Mouse (Mus musculus) retina, postnatal 7 days (tissue): ENCODE measurements around the gene Rps3.
A peak's percentile ranks its signal among the peaks of the same experiment; 100 is the strongest.

ENCODE experiments used
- DNase-seq: peaks from one replicate; pipeline ENCODE4 v3.0.0-alpha.2; 2012; ENCODE audit warnings: low read depth, low spot score

The Rps3 gene

DNA sequence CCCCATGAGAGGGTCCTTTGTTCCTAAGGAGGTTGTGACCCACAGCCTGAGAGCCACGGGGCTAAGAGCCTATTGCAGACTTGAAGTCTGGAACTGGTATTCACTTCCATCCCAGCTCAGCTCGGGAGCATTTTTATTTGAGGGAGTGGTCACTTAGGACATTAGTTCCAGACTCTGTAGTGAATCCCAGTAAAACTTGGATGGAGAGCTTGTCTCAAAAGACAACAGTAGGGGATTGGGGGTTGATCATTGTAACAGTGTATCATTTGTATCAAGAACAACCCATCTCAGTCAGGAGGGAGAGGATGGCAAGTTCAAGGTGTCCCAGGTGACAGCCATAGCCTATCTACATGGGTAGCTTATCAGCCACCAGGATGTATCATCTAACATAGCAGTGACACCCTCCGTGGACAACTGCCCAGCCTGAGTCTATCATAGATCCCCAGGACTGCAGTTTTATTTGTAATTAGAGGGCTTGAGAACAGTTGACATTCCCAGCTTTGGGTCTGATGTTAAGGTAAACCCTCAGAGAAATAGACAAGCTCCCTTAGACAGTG lies 6.9 kb downstream of the Rps3 start:
- DNase-seq = no peak

GRCm38 (mm10) chr7:99475562-99475911 lies 8.0 kb downstream of the Rps3 start:
- no peak for DNase-seq

DNA sequence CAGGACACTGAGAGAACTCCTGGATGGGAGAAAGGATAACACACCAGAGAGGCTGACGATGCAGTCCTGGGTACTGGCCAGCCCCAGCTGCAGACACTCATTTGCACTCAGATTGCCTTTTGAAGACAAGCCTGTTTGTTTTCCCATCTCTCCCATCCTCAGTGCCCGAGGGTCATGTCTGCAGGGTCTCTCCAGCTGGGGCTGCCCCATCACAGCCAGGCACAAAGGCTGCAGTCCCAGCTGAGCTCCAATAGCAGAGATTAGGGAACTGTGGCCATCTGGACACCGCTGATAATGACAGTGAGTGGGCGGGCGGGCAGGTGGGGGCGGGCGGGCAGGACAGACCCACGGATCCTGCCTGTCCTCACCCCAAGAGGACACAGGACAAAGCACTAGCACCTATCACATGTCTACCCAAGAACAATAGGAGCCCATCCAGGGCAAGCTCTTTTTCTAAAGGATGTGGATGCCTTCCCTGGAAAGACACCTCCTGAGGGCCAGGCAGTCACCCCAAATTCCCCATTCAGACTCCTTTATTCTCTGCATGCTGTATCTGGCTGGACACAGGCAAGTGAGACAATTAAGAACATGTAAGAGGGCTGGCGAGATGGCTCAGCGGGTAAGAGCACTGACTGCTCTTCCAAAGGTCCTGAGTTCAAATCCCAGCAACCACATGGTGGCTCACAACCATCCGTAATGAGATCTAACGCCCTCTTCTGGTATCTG lies 8.5 kb downstream of the Rps3 start:
- no peak for DNase-seq

GRCm38 (mm10) chr7:99473638-99474407 lies 9.7 kb downstream of the Rps3 start:
- no peak for DNase-seq

DNA sequence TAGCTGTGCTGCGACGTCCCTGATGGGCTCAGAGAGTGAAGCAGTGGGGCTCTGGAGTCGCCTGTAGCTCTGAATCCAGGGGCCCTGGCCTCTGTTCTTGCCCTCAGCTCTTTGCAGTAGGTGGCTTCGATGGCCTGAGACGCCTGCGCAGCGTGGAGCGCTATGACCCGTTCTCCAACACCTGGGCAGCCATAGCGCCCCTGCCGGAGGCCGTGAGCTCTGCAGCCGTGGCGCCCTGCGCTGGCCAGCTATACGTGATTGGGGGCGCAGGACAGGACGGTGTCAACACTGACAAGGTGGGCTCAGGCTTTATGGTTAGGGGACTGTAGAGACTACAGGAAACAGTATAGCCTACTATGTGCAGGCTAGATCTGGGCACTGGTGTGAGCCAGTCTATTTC lies 12.0 kb downstream of the Rps3 start:
- no peak for DNase-seq

DNA sequence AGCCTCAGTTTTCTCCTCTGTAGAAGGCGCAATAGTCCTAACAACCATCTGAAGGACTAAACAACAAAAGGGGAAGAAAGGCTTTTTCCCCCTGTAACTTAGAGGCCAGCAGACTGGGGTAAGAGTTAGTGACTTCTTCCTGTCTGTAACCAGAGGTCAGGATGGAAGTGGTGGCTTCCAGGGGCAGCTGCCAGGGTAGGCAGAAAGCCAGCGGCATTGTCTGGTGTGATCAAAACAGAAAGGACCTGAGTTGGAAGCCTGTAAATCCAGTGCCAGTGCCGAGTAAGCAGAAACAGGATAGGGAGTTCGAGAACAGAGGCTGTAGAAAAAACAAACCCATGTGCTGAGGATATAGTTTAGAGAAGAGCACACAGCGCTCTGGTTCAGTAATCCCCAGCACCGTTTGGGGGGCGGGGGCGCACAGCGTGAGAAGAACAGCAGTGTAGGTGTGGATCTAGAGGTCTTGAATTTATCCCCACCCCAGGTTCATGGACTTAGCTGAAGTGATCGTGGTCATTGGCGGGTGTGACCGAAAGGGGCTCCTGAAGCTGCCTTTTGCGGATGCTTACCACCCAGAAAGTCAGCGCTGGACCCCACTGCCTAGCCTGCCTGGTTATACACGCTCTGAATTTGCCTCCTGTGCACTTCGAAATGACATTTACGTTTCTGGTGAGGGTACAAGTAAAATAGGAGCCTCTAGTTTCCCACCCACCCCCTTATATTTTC lies 13.7 kb downstream of the Rps3 start:
- DNase-seq = no peak

GRCm38 (mm10) chr7:99468283-99469132 lies 15.0 kb downstream of the Rps3 start:
- peak; percentile 58 for DNase-seq

DNA sequence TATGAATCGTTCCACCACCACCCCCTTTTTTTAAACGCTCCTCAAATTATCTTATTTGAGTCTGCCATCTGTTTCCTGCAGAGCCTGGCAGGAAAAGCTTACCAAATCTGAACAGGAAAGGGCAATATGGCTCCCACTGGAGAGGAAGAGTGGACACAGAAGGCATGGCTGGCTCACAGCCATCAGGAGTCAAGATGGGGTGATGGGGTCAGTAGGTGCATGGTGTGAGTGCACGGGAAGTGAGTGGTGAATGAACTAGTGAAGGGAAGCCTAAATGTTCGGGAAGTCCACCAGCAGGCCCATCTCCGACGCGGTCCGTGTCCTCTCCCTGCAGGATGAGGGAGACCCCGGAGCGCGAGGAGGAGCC lies 15.6 kb downstream of the Rps3 start:
- no peak for DNase-seq

DNA sequence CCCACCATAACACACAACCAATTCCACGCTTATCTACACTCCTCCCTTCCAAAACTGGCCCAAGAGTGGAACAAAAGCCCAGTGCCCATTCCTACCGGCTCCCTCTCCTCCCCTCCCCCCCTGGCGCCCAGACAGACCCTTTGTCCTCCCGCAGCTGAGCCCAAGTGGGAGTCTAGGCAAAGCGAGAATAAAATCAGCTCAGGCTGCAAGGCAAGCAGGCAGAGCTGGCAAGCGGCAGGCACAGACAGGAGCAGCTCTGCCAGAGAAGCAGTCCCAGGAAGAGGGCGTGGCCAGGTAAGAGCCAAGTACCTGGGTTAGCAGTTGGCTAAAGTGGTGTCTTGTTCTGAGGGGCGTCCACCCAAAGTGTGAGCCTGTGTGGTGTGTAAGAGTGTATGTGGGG lies 17.7 kb downstream of the Rps3 start, which contains the start of gene Klhl35:
Gene Klhl35, plus strand, starts transcription at position 194 of the 400 bp plus-strand sequence.
- DNase-seq = no peak

- DNase-seq = no peak
Measured at GRCm38 (mm10) chr7:99463120-99463519, 20.4 kb downstream of the Rps3 start.

GRCm38 (mm10) chr7:99459888-99460652 lies 23.5 kb downstream of the Rps3 start:
- DNase-seq = no peak

DNA sequence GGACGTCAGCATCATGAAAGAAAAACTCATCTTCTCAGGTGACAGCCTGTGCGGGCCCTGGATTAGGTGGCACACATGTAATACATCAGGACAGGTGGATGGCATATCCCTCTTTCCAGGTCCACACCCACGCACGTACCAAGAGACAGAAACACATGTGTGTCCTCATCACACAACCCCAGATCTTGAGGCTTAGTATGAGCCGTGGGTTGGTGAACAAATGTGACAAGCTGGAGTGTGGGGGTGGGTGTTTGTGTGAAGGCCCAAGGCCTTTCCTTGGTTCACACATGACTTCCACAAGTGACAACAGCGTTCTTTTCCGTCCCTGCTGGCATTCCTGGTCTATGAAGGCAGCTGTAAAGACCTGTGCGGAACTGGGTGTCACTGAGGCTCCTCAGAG lies 24.7 kb downstream of the Rps3 start:
- DNase-seq = no peak

GRCm38 (mm10) chr7:99454044-99454443 lies 29.5 kb downstream of the Rps3 start:
- no peak for DNase-seq

DNA sequence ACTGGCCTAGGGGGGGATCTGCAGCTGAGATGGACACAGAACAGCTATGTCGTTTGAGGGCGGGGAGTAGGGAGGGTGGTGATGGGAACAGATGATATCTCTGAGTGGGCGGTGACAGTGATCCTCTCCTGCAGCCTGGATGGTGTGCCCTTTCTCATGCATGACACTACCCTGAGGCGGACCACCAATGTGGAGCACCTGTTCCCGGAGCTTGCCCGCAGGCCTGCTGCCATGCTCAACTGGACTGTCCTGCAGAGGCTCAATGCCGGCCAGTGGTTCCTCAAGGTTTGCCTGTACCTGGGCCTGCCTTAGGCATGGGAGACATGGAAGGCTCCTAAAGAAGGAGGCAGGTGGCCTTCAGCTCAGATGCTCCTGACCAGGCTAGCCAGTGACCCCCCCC lies 30.7 kb downstream of the Rps3 start:
- DNase-seq = no peak

- peak; percentile 84 for DNase-seq
Measured at GRCm38 (mm10) chr7:99450703-99451102, 32.8 kb downstream of the Rps3 start.

DNA sequence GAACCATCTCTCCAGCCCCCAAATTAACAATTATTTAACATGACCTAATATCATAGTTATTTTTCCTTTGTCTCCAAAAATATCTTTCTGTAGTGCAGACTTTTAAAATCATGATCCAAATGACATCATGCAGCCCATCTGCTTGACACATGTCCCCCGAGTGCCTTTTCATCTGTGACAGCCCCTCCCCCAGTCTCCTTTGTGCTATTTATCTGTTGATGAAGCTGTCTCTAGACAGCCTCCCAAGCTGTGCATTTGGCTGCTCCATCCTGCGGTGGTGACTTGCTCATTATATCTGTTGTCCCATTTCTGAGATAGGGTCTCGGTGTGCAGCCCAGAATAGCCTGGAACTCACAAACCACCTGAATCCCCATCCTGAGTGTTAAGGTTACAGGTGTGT lies 33.8 kb downstream of the Rps3 start:
- DNase-seq = no peak

GRCm38 (mm10) chr7:99449063-99449462 lies 34.5 kb downstream of the Rps3 start:
- DNase-seq = no peak

DNA sequence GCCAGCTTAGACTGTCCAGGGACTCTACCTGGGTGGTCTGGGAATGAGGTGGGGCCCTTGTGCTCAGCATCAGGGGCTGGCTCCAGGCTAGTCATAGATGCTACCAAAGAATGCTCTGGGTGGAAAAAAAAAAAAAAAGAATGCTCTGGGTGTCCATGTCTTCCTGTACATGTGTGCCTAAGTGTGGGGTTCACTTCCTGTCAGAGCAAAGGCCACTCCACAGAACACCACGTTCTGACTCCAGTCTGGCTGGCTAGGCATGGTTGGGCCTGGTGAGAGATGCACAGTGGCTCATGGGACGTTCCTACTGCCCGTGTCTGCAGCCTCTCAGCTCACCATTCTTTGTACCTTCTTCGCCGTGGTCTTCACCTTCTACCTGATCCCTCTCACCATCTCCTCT lies 34.9 kb downstream of the Rps3 start:
- DNase-seq = no peak

DNA sequence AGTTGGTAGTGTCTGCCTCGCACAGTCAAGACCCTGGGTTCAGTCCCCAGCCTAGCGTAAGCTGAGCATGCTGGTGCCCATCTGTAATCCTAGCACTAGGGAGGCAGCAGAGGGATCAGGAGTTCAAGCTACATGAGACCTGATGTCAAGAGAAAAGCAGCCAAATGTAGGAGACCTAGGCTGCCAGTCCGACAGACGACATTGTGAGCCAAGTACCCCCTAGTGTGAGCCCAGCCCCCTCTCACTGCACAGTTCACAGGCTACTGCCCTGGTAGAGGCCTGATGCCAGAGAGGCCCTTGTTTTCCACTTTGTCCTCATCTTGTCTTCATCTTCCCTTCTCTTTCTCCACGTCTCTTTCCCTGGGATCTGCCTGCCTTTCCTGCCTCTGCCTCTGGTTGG lies 36.2 kb downstream of the Rps3 start:
- no peak for DNase-seq

DNA sequence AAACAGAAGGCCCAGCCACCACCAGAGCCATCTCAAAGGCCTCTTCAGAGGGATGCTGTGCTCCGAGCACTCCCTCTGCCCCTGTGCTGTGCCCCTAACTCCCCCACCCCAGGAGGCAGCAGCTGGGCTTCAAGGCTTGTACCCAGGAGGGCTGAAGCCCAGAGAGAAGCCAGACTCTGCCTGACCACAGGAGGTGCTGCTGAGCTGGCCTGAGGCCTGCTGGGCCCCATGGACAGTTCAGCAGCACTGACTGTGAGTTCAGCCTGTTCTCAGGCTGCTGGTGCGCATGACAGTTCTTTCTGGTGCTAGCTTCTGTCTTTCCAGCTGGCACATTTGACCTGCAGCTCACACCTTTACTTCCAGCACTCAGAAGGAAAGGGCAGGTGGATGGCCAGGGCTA lies 37.7 kb downstream of the Rps3 start:
- no peak for DNase-seq

GRCm38 (mm10) chr7:99444012-99444411 lies 39.5 kb downstream of the Rps3 start:
- DNase-seq = no peak
